Comparison of ENCODE assay signal across 10 mouse cellular contexts in genomic region chr12:70897434-70897833, GRCm38 (mm10). TPM values are rescaled to one million over a fixed set of nuclear protein-coding genes. Genes with fewer than 3 reads are reported as not detected.
DNase-seq lines count a peak whose midpoint lies in the region; ATAC-seq and TF ChIP-seq lines count a peak whose summit lies in the region.
"Had no signal": no experiment of that assay in that cellular context is flagged by ENCODE, and none has a peak within 500 bp of the region (broad histone marks: within the 10 kb centered on the region; RNA-seq: fewer than 3 reads in every experiment).

No protein-coding gene starts in this region.

- no peak for TF ChIP-seq RAD21 in MEL (IDR thresholded peaks at IDR 0.05; ENCODE audit: low read depth, low read length)

- 88% methylated on average over 8 of the region's 8 CpGs for WGBS in heart, adult 2 months
- 78% methylated on average over 8 of the region's 8 CpGs for whole genome bisulfite sequencing in lung, postnatal 0 days

- no peak overlapping the region for H3K9ac ChIP-seq in heart, adult 2 months (ENCODE audit: low read depth, low read length)
- H3K9ac ChIP-seq in lung, postnatal 0 days (replicated peaks; ENCODE audit: low read depth) = no peak overlapping the region
- H3K9ac ChIP-seq in MEL (ENCODE audit: control insufficient read depth, low read depth, low read length, poor library complexity, severe bottlenecking) = no peak overlapping the region
- H3K9ac ChIP-seq: liver, embryonic 14.5 days had no signal

- TF ChIP-seq POLR2A in heart, adult 2 months (IDR thresholded peaks at IDR 0.05; ENCODE audit: insufficient read depth, low read depth, low read length) = no peak
- TF ChIP-seq POLR2A in MEL (IDR thresholded peaks at IDR 0.05; ENCODE audit: control insufficient read depth in 1 of 2, insufficient read depth in 1 of 2, low read depth in 1 of 2, low read length in 2 of 2, poor library complexity in 1 of 2) = no peak

- no peak for ATAC-seq in lung, postnatal 0 days

- H3K27me3 ChIP-seq in heart, adult 2 months (ENCODE audit: control insufficient read depth, insufficient read depth, low read length) = no peaks in the 10 kb centered on the region
- H3K27me3 ChIP-seq in lung, postnatal 0 days (replicated peaks; ENCODE audit: insufficient read depth, low read length) = no peaks in the 10 kb centered on the region
- H3K27me3 ChIP-seq in MEL (ENCODE audit: control insufficient read depth in 1 of 2, insufficient read depth in 2 of 2, low read length in 2 of 2) = no peaks in the 10 kb centered on the region

- DNase-seq in heart, adult 2 months = no peak
- DNase-seq in heart, postnatal 25 days (ENCODE audit: low spot score) = no peak
- DNase-seq in lung, postnatal 0 days (ENCODE audit: low spot score) = no peak
- no peak for DNase-seq in lung, adult 18-20 months
- DNase-seq in MEL (ENCODE audit: low read depth, low spot score) = no peak
- DNase-seq in naive thymus-derived CD4-positive, alpha-beta T cell, adult 2 months (ENCODE audit: low read depth) = peak; percentile 49
- no peak for DNase-seq in yolk sac, embryonic 10.5 days (ENCODE audit: low spot score)
- DNase-seq in urinary bladder, postnatal 4 days (ENCODE audit: low spot score in 2 of 2) = no peak
- DNase-seq: adrenal gland, adult 8-10 months had no signal

- TF ChIP-seq CTCF in heart, adult 2 months (IDR thresholded peaks at IDR 0.05) = peak; percentile 48
- TF ChIP-seq CTCF in lung, postnatal 0 days (IDR thresholded peaks at IDR 0.05) = peak; percentile 60
- peak; percentile 15 to 39 (median 35); a peak in 4 of 6 replicates for TF ChIP-seq CTCF in MEL (IDR thresholded peaks at IDR 0.05 in 2 of 3, conservative IDR thresholded peaks at IDR 0.05 in 1 of 3; ENCODE audit: control insufficient read depth in 1 of 3, insufficient read depth in 1 of 3, low read depth in 2 of 3, low read length in 3 of 3, poor library complexity in 1 of 3, severe bottlenecking in 1 of 3)

- H3K36me3 ChIP-seq in heart, adult 2 months (ENCODE audit: control insufficient read depth, insufficient read depth, low read length) = no peaks in the 10 kb centered on the region
- peaks cover 33% of the 10 kb centered on the region; the same call in 1 of the 2 replicates for H3K36me3 ChIP-seq in lung, postnatal 0 days (ENCODE audit: insufficient read depth, low read length)
- H3K36me3 ChIP-seq in MEL (ENCODE audit: control insufficient read depth in 1 of 2, insufficient read depth in 2 of 2, low read length in 2 of 2) = no peaks in the 10 kb centered on the region

- no peak overlapping the region for H3K4me3 ChIP-seq in heart, adult 2 months
- H3K4me3 ChIP-seq in lung, postnatal 0 days (ENCODE audit: low read depth, low read length) = no peak overlapping the region
- H3K4me3 ChIP-seq in MEL (ENCODE audit: control insufficient read depth in 1 of 2, insufficient read depth in 1 of 2, low read depth in 2 of 2, low read length in 2 of 2) = no peak overlapping the region

- TF ChIP-seq EP300 in heart, adult 2 months (IDR thresholded peaks at IDR 0.05; ENCODE audit: insufficient read depth, low read depth, low read length) = no peak
- no peak for TF ChIP-seq EP300 in lung, postnatal 0 days (IDR thresholded peaks at IDR 0.05)
- TF ChIP-seq EP300 in MEL (IDR thresholded peaks at IDR 0.05; ENCODE audit: low read depth in 1 of 2, low read length in 2 of 2) = no peak

- intact Hi-C loops in heart, adult 2 months (cut with DNase I) = no loop called here
- intact Hi-C loops in heart, postnatal 25 days (cut with DNase I) = no loop called here

- H3K27ac ChIP-seq in heart, adult 2 months = no peak overlapping the region
- H3K27ac ChIP-seq in lung, postnatal 0 days (ENCODE audit: low read length) = no peak overlapping the region
- no peak overlapping the region for H3K27ac ChIP-seq in MEL (ENCODE audit: control insufficient read depth, low read depth, low read length)
- H3K27ac ChIP-seq: liver, embryonic 14.5 days had no signal

- H3K4me1 ChIP-seq in heart, adult 2 months (ENCODE audit: control insufficient read depth, insufficient read depth, low read length) = no peaks in the 10 kb centered on the region
- H3K4me1 ChIP-seq in lung, postnatal 0 days (ENCODE audit: insufficient read depth, low read depth, low read length) = no peaks in the 10 kb centered on the region
- H3K4me1 ChIP-seq in MEL (ENCODE audit: control insufficient read depth in 1 of 2, insufficient read depth in 2 of 2, low read length in 2 of 2) = no peaks in the 10 kb centered on the region

- no peaks in the 10 kb centered on the region for H3K79me2 ChIP-seq in heart, adult 2 months (replicated peaks; ENCODE audit: control insufficient read depth, insufficient read depth, low read length)
- no peaks in the 10 kb centered on the region for H3K79me2 ChIP-seq in MEL (ENCODE audit: control insufficient read depth, insufficient read depth, low read length, poor library complexity)

- H3K4me2 ChIP-seq in lung, postnatal 0 days (replicated peaks; ENCODE audit: low read depth, low read length) = no peak overlapping the region

- no peaks in the 10 kb centered on the region for H3K9me3 ChIP-seq in lung, postnatal 0 days (ENCODE audit: low read length)
- no peaks in the 10 kb centered on the region for H3K9me3 ChIP-seq in MEL (replicated peaks; ENCODE audit: insufficient read depth, low read length)

TF ChIP-seq in MEL, 35 proteins besides CTCF, POLR2A, EP300 and RAD21:
- TF ChIP-seq ZMIZ1 (IDR thresholded peaks at IDR 0.05; ENCODE audit: low read depth, low read length) = no peak
- no peak for TF ChIP-seq HCFC1 (IDR thresholded peaks at IDR 0.05; ENCODE audit: low read depth, low read length)
- no peak for TF ChIP-seq NRF1 (IDR thresholded peaks at IDR 0.05; ENCODE audit: insufficient read depth, low read depth, low read length, poor library complexity, severe bottlenecking)
- TF ChIP-seq KAT2A (conservative IDR thresholded peaks at IDR 0.05; ENCODE audit: low read depth, low read length) = no peak
- TF ChIP-seq UBTF (IDR thresholded peaks at IDR 0.05; ENCODE audit: borderline replicate concordance, insufficient read depth, low read depth, low read length) = no peak
- TF ChIP-seq MAX (IDR thresholded peaks at IDR 0.05; ENCODE audit: low read length) = no peak
- no peak for TF ChIP-seq ELF1 (IDR thresholded peaks at IDR 0.05; ENCODE audit: low read depth, low read length)
- TF ChIP-seq ZC3H11A (IDR thresholded peaks at IDR 0.05; ENCODE audit: low read depth, low read length) = no peak
- no peak for TF ChIP-seq ETS1 (IDR thresholded peaks at IDR 0.05; ENCODE audit: low read depth, low read length)
- no peak for TF ChIP-seq CHD1 (IDR thresholded peaks at IDR 0.05; ENCODE audit: low read depth, low read length)
- TF ChIP-seq POLR2AphosphoS2 (IDR thresholded peaks at IDR 0.05; ENCODE audit: low read length) = no peak
- no peak for TF ChIP-seq MXI1 (IDR thresholded peaks at IDR 0.05; ENCODE audit: low read depth, low read length)
- no peak for TF ChIP-seq BHLHE40 (IDR thresholded peaks at IDR 0.05; ENCODE audit: borderline replicate concordance, low read depth, low read length)
- TF ChIP-seq TCF12 (IDR thresholded peaks at IDR 0.05; ENCODE audit: low read depth, low read length) = no peak
- TF ChIP-seq NELFE (IDR thresholded peaks at IDR 0.05; ENCODE audit: low read depth, low read length) = no peak
- TF ChIP-seq ZKSCAN1 (IDR thresholded peaks at IDR 0.05; ENCODE audit: low read depth, low read length) = no peak

RNA-seq across cellular contexts. Expression of gene Actr10, which starts 40.2 kb away (rescaled TPM):
- 100 to 1,000 TPM; 111 to 134 TPM for total RNA-seq in heart, adult 2 months (2021)
- 30.0 and 66.9 TPM in 2 replicates for polyA plus RNA-seq in heart, adult 2 months (2012; rRNA removed)
- 100 to 1,000 TPM; 133 to 135 TPM for total RNA-seq in heart, postnatal 25 days (2021)
- polyA plus RNA-seq in lung, postnatal 0 days (2015; fragmentation: Nextera tagmentation; extraction: Ambion mirVana) = 192 and 206 TPM in 2 replicates
- total RNA-seq in MEL (2012; rRNA removed) = 78.7 and 87.9 TPM in 2 replicates
- 100 to 1,000 TPM in 1 of 2 experiments, not detected in 1; 109 TPM for polyA plus RNA-seq in MEL (2012; ENCODE audit: insufficient read depth in 1 of 2, insufficient read length in 2 of 2, low read depth in 1 of 2, low replicate concordance in 2 of 2, missing spikeins in 1 of 2)
